Mouse (Mus musculus) neural tube, embryonic 14.5 days (tissue): ENCODE data around the gene Nmur1. TPM values are rescaled to one million over a fixed set of nuclear protein-coding genes. Genes with fewer than 3 reads are reported as not detected.

Experiments
- ATAC-seq: fragments of 200-750 bp; cut with Nextera tagmentation; 2 replicates; pipeline ENCODE4 v1.8.0; 2017; ENCODE audit warnings: low read depth, mild to moderate bottlenecking, moderate TSS enrichment, moderate library complexity
- H3K27ac ChIP-seq: fragments of 300-500 bp; sonication (generic); 2 replicates; pipeline ENCODE4 v1.5.1; 2014; ENCODE audit warnings: low read depth, mild to moderate bottlenecking, control low read depth, low read length, moderate library complexity, mixed read lengths
- H3K27me3 ChIP-seq: fragments of 300-500 bp; sonication (generic); 2 replicates; pipeline ENCODE4 v1.6.1; 2014; ENCODE audit warnings: low read length; ENCODE audit not compliant: control insufficient read depth, insufficient read depth
- H3K36me3 ChIP-seq: fragments of 300-500 bp; sonication (generic); 2 replicates; pipeline ENCODE4 v1.6.1; 2014; ENCODE audit warnings: low read length, mixed read lengths; ENCODE audit not compliant: control insufficient read depth, insufficient read depth
- H3K4me1 ChIP-seq: fragments of 300-500 bp; sonication (generic); 2 replicates; pipeline ENCODE4 v1.6.1; 2014; ENCODE audit warnings: low read length; ENCODE audit not compliant: control insufficient read depth, insufficient read depth
- H3K4me2 ChIP-seq: fragments of 300-500 bp; sonication (generic); 2 replicates; pipeline ENCODE4 v1.6.1; 2014; ENCODE audit warnings: mild to moderate bottlenecking, low read depth, low read length, control low read depth
- H3K4me3 ChIP-seq: fragments of 300-500 bp; sonication (generic); 2 replicates; pipeline ENCODE4 v1.5.1; 2014; ENCODE audit warnings: low read depth, low read length, control low read depth, mixed read lengths
- H3K9ac ChIP-seq: fragments of 300-500 bp; sonication (generic); replicated peaks from 2 replicates; pipeline ENCODE4 v1.6.1; 2014; ENCODE audit warnings: low read depth, mild to moderate bottlenecking, control low read depth, low read length, mixed read lengths
- H3K9me3 ChIP-seq: fragments of 300-500 bp; sonication (generic); 2 replicates; pipeline ENCODE4 v1.6.1; 2016; ENCODE audit warnings: low read length; ENCODE audit not compliant: control insufficient read depth
- WGBS: fragments of 180-500 bp; shearing (Covaris S2); extraction: QIAGEN DNeasy Blood & Tissue Kit; methylation state at CpG from one replicate; pipeline ENCODE4 v1.1.7; 2014; 5-methylcytosine and 5-hydroxymethylcytosine counted together
- polyA plus RNA-seq: library from polyadenylated mRNA; unstranded; fragments of >200 nt; fragmentation: Nextera tagmentation; extraction: Ambion mirVana; gene quantifications from 2 replicates; pipeline ENCODE4 v1.2.1, GENCODE M21; 2014

Nmur1 gene
- polyA plus RNA-seq, 1 experiment from 2014 or later = not detected

DNA sequence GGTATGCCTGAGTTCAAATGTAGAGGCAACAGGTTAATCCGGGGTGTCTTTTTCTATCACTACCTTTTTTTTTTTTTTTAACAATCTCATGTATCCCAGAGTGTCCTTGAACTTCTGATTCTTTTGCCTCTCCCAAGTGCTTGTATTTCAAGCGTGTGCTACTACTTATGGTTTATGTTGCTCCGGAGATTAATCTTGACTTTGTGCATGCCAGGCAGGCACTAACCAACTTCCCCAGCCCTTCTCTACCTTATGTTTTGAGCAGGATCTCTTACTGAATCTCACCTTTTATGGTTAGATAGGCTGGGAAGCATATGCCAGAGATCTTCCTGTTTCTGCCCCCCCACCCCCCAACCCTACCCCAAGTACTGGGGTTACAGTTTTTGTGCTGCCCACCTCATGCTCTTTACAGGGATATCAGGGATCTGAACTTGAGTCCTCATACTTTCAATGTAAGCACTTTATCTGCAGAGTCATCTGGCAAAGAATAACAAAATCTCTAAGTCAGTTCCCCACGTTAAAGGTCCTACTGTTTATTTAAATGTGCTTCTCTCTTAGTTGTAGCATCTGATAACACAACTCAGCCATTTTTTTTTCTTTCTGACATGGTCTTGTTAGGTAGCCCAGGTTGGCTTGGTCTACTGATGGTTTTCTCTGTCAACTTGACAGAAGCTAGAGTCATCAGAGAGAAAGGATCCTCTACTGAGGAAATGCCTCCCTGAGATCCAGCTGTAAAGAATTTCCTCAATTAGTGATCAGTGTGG is 64.0 kb downstream of the Nmur1 start:
- Histone ChIP-seq H3K4me2 (no peak overlapping the region), H3K36me3 (peaks cover 2% of the 10 kb centered on the region; the same call in 1 of the 2 replicates), H3K27ac (no peak overlapping the region), H3K9ac (no peak overlapping the region), H3K9me3 (no peaks in the 10 kb centered on the region), H3K4me1 (peaks cover 13% of the 10 kb centered on the region; the same call in 1 of the 2 replicates), H3K27me3 (no peaks in the 10 kb centered on the region), H3K4me3 (no peak overlapping the region)
- 91% methylated on average over 4 of the region's 4 CpGs for WGBS
- ATAC-seq = no peak

DNA sequence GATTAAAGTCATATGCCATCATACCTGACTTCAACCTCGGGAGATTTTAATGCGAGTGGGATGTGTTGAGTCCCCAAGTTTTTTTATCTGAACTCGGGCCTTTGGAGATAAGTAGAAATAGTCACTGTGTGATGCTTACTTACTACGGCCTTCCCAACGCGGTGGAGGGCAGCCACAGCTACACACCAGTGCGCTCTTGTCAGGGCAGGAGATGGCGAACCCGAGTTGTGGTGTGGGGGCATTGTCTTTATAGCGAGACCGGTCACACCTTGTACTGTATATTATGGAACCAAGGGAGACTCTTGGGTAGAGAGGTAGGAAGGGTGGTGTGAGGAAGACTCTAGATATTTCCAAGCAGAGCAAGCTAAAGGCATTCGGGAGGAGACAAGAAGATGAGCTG is 65.6 kb downstream of the Nmur1 start:
- WGBS = 22% methylated on average over 12 of the region's 12 CpGs
- peak overlapping the region; percentile 88 for H3K4me2 ChIP-seq
- peaks cover 13% of the 10 kb centered on the region; the same call in 1 of the 2 replicates for H3K4me1 ChIP-seq
- H3K4me3 ChIP-seq = peak overlapping the region; percentile 72
- H3K9ac ChIP-seq = peak overlapping the region; percentile 74
- ATAC-seq = no peak
- no peak overlapping the region for H3K27ac ChIP-seq
- no peaks in the 10 kb centered on the region for H3K9me3 ChIP-seq
- peaks cover 16% of the 10 kb centered on the region; the same call in 1 of the 2 replicates for H3K36me3 ChIP-seq
- no peaks in the 10 kb centered on the region for H3K27me3 ChIP-seq

DNA sequence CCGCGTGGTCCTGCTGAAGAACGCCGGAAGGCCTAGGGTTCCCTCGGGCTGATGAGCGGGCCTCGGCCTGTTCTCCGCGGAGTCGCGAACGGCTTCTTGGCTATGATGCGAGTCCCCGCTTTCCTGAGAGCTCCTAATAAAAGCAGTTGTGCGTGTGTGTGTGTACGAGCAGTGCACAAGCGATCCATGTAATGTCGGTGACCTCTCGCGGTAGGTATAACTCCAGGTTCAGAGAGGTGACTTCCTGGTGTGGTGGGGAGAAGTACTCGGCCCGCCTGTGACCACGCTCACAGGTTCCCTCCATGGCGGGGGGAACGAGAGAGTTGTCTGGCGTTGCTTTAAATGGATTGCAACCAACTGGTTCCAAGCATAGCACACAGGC is 66.2 kb downstream of the Nmur1 start:
- Histone ChIP-seq H3K27ac (peak overlapping the region; percentile 69), H3K4me3 (peak overlapping the region; percentile 72), H3K27me3 (no peaks in the 10 kb centered on the region), H3K9ac (peak overlapping the region; percentile 74), H3K36me3 (peaks cover 23% of the 10 kb centered on the region; the same call in 1 of the 2 replicates), H3K4me1 (peaks cover 13% of the 10 kb centered on the region; the same call in 1 of the 2 replicates), H3K9me3 (no peaks in the 10 kb centered on the region), H3K4me2 (peak overlapping the region; percentile 88)
- no peak for ATAC-seq
- under 1% methylated on average over 26 of the region's 26 CpGs for WGBS

DNA sequence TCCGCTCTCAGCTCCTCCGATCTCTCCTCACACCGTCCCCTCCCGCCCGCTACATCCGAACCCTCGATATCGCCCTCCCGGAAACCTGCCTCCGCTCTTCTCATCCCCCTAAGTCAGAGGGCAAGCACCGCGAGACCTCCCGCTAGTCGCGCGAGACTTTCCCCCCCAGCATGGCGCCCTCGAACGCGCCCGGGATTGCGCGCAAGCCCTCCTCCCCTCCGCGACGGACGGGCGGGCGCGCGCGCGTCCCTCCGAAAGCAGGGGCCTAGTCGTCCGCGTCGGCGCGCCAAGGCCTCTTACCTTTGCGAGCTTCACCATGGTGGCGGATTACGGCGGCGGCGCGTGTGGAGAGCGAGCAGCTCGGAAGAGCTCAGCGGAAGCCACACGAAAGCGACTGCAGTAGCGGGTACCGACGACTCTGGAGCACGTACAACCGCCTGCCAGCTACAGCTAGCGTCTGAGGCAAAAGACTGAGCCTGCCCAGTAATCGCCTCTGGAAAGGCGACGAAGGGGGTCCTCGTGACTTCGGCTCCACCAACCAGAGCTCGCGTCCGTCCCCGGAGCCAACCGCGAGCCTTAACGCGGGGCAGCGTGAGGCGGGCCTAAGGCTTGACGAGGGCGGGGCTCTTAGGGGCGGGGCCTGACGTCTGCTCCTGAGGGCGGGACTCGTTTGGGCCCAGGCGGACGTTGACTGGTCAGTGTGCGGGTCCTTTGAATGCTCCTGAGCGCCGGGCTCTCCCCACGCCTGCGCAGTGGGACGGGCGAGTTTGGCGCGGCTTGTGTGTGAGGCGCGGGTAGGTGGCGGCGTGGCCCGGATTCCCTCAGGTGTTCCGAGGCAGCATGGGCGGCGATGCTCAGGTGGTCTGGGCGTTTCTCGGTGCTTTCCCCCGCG is 66.9 kb downstream of the Nmur1 start, which contains the start of gene Ncl:
Gene Ncl (minus strand): TSS at position 495 of the 892 bp plus-strand sequence.
- peak within 1 kb of the TSS; percentile 90 for H3K9ac ChIP-seq
- no peaks in the 10 kb centered on the region for H3K9me3 ChIP-seq
- peak; percentile 98 for ATAC-seq
- no peaks in the 10 kb centered on the region for H3K27me3 ChIP-seq
- peaks cover 29% of the 10 kb centered on the region for H3K36me3 ChIP-seq
- peak within 1 kb of the TSS; percentile 98 for H3K27ac ChIP-seq
- peaks cover 13% of the 10 kb centered on the region; the same call in 1 of the 2 replicates for H3K4me1 ChIP-seq
- under 1% methylated on average over 100 of the region's 102 CpGs for WGBS
- peak within 1 kb of the TSS; percentile 72 for H3K4me3 ChIP-seq
- peak within 1 kb of the TSS; percentile 88 for H3K4me2 ChIP-seq

DNA sequence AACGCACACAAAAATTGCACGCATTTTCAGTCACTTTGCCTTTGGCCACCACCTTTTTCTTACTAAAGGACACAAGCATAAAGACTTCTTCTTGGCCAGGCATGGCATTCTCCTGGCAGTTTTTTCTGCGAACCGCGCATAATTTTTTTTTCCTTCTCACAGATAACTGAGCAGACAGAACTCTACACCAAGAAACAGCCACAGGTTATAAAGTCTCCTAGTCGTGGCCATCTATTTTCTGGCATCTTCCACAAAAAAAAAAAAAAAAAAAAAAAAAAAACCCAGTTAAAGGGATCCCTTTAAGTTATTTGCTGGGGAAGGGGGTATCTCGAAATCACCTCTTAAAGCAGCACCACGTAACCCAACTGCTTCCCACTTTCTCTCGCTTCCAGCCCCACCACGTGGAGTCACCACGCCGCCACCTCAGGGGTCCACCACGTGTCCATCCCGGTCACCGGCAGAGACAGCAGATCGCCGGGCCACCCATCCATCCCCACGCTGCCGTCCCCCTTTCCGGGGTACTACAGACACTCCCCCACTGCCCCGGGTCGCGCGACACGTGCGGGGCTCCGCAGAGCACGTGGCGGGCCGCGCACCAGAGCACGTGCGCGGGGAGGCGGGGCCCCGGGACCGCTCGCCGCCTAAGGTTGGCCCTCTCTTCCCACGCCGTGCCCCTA is 67.7 kb downstream of the Nmur1 start:
- Histone ChIP-seq H3K27ac (peak overlapping the region; percentile 98), H3K4me1 (peaks cover 13% of the 10 kb centered on the region; the same call in 1 of the 2 replicates), H3K9ac (peak overlapping the region; percentile 90), H3K9me3 (no peaks in the 10 kb centered on the region), H3K4me3 (peak overlapping the region; percentile 72), H3K4me2 (peak overlapping the region; percentile 71), H3K36me3 (peaks cover 37% of the 10 kb centered on the region), H3K27me3 (no peaks in the 10 kb centered on the region)
- ATAC-seq = no peak; the same call in 1 of the 2 replicates
- under 1% methylated on average over 41 of the region's 41 CpGs for WGBS

DNA sequence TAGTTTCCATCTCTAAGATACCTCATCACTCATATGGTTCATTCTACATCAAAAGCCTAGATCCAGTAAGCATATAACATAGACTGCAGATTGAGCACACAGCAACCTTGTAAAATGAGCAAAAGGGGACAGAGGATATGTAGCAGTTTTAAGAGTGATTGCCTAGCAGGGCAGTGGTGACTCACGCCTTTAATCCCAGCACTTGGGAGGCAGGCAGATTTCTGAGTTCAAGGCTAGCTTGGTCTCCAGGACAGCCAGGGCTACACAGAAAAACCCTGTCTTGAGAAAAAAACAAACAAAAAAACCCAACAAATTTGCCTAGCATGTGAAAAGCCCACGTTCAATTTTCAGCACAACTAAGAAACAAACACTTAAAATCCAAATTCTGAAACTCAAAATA is 71.8 kb downstream of the Nmur1 start:
- Histone ChIP-seq H3K36me3 (peaks cover 76% of the 10 kb centered on the region), H3K27ac (no peak overlapping the region), H3K9ac (no peak overlapping the region), H3K4me1 (peaks cover 5% of the 10 kb centered on the region; the same call in 1 of the 2 replicates), H3K27me3 (no peaks in the 10 kb centered on the region), H3K4me2 (no peak overlapping the region), H3K9me3 (no peaks in the 10 kb centered on the region), H3K4me3 (no peak overlapping the region)
- 93% methylated on average over 2 of the region's 2 CpGs for WGBS
- ATAC-seq = no peak

GRCm38 (mm10) chr1:86350576-86350975 is 75.5 kb downstream of the Nmur1 start:
- no peak overlapping the region for H3K4me3 ChIP-seq
- ATAC-seq = no peak

GRCm38 (mm10) chr1:86349696-86350095 is 76.3 kb downstream of the Nmur1 start:
- 88% methylated on average over 1 of the region's 1 CpGs for WGBS
- Histone ChIP-seq H3K4me2 (no peak overlapping the region), H3K36me3 (peaks cover 59% of the 10 kb centered on the region), H3K4me3 (no peak overlapping the region), H3K4me1 (no peaks in the 10 kb centered on the region), H3K9ac (no peak overlapping the region), H3K27ac (no peak overlapping the region), H3K9me3 (no peaks in the 10 kb centered on the region), H3K27me3 (no peaks in the 10 kb centered on the region)
- ATAC-seq = no peak

More at GRCm38 (mm10) chr1:86350576-86350975, 75.5 kb downstream of the Nmur1 start:
- WGBS = 93% methylated on average over 8 of the region's 8 CpGs
- no peak overlapping the region for H3K27ac ChIP-seq
- H3K4me1 ChIP-seq = no peaks in the 10 kb centered on the region
- no peaks in the 10 kb centered on the region for H3K9me3 ChIP-seq
- H3K9ac ChIP-seq = no peak overlapping the region
- no peaks in the 10 kb centered on the region for H3K27me3 ChIP-seq
- peaks cover 68% of the 10 kb centered on the region for H3K36me3 ChIP-seq
- no peak overlapping the region for H3K4me2 ChIP-seq
